Mouse (Mus musculus) B cell, adult 67 days (primary cell): ENCODE data around the gene Chrdl1. TPM values are rescaled to one million over a fixed set of nuclear protein-coding genes. Genes with fewer than 3 reads are reported as not detected.

Source experiments
- total RNA-seq, 2 experiments: library from RNA; stranded (reverse); gene quantifications; 4 replicates each; pipeline ENCODE4 v1.2.4; 2023

Gene Chrdl1
- not detected for total RNA-seq

GRCm38 (mm10) chrX:143393791-143394369 lies at the start of gene Chrdl1:
Gene Chrdl1 (minus strand): TSS chrX:143394262.

Other genes starting within 250 kb of the Chrdl1 start
- not detected for gene Pak3, start 124.3 kb upstream of the Chrdl1 start, total RNA-seq